Mouse (Mus musculus): ENCODE results near the gene Lap3. TPM values are rescaled to one million over a fixed set of nuclear protein-coding genes. Genes with fewer than 3 reads are reported as not detected.

The Lap3 gene
- polyA plus RNA-seq, 1 experiment = 65.3 TPM

DNA sequence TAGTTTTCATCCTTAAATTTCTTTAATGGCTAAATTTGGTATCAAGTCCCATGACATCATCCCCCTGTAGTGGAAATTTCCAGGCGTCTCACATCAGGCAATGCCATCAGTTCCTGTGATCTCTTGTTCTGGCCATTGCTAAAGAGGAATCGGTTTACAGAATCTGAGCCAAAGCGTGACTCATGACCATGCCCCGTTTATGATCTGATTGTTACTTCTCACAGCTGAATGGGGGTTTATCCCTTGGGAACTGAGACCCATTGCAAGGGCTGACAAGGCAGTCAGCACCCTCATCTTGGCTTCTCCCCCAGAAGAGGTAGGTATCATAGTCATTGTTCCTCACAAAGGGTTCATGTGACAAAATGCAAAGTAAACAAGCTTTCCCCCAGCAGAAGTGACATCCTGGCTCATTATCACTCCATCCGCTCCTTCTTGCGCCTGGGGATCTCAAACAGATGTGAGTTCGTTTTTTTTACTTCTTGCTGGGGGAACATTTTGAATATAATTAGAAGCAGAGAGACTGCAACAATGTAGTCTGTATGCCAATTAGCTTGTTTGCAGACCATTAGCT is 20.2 kb upstream of the Lap3 start:
- no peak overlapping the region for H3K4me3 ChIP-seq (replicated peaks; ENCODE audit: control insufficient read depth, low read depth, low read length)
- H3K27ac ChIP-seq (ENCODE audit: control insufficient read depth, insufficient read depth, low read depth, low read length, poor library complexity) = no peak overlapping the region
- H3K4me1 ChIP-seq (ENCODE audit: control insufficient read depth, insufficient read depth, low read length) = no peaks in the 10 kb centered on the region
- no peak for TF ChIP-seq POLR2A (IDR thresholded peaks at IDR 0.05; ENCODE audit: borderline replicate concordance, control insufficient read depth, low read depth, low read length)
- no peak for TF ChIP-seq CTCF (IDR thresholded peaks at IDR 0.05; ENCODE audit: control insufficient read depth, insufficient read depth, low read length)
- 32% methylated on average over 7 of the region's 7 CpGs for WGBS

DNA sequence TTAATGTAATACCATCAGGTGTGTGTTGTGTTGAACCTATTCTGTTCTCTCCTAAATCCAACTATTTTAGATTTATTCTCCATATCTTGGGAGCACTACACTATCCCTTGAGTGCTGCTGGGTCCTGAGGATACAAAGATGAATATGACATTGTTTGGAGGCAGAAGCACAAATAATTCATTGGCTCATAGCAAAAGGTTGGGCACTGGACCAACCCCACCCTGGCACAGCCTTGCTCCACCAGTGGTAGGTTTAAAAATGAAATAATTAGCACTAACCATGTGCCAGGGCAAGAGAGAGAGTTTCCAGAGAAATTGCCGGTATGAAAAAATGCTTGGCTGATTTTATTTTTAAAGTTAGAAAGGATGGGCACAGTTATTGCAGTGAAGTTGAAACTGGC is 19.7 kb upstream of the Lap3 start:
- H3K27ac ChIP-seq (ENCODE audit: control insufficient read depth, insufficient read depth, low read depth, low read length, poor library complexity) = no peak overlapping the region
- H3K4me3 ChIP-seq (replicated peaks; ENCODE audit: control insufficient read depth, low read depth, low read length) = no peak overlapping the region
- WGBS = 70% methylated on average over 1 of the region's 1 CpGs
- H3K4me1 ChIP-seq (ENCODE audit: control insufficient read depth, insufficient read depth, low read length) = no peaks in the 10 kb centered on the region
- no peak for TF ChIP-seq POLR2A (IDR thresholded peaks at IDR 0.05; ENCODE audit: borderline replicate concordance, control insufficient read depth, low read depth, low read length)
- TF ChIP-seq CTCF (IDR thresholded peaks at IDR 0.05; ENCODE audit: control insufficient read depth, insufficient read depth, low read length) = no peak

DNA sequence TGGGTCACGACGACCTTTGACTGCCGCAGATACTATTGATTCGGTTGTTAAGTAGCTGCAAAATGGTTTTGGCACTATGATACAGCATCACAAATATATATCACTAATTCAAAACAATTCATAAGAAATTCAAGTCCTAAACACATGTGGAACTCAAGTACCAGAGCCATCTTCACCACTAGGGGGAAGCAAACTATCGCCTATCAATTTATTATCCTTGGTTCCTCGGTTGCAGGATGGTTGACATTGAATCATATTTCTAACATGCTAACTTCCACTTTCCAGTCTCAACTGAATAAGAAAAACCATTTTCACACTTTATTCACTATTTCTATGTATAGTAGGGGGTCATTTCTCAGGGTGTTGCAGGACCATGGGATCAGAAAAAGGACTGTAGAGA is 19.0 kb upstream of the Lap3 start:
- no peak overlapping the region for H3K27ac ChIP-seq (ENCODE audit: control insufficient read depth, insufficient read depth, low read depth, low read length, poor library complexity)
- no peak overlapping the region for H3K4me3 ChIP-seq (replicated peaks; ENCODE audit: control insufficient read depth, low read depth, low read length)
- WGBS = 30% methylated on average over 6 of the region's 6 CpGs
- H3K4me1 ChIP-seq (ENCODE audit: control insufficient read depth, insufficient read depth, low read length) = no peaks in the 10 kb centered on the region
- TF ChIP-seq POLR2A (IDR thresholded peaks at IDR 0.05; ENCODE audit: borderline replicate concordance, control insufficient read depth, low read depth, low read length) = no peak
- TF ChIP-seq CTCF (IDR thresholded peaks at IDR 0.05; ENCODE audit: control insufficient read depth, insufficient read depth, low read length) = peak; percentile 35

DNA sequence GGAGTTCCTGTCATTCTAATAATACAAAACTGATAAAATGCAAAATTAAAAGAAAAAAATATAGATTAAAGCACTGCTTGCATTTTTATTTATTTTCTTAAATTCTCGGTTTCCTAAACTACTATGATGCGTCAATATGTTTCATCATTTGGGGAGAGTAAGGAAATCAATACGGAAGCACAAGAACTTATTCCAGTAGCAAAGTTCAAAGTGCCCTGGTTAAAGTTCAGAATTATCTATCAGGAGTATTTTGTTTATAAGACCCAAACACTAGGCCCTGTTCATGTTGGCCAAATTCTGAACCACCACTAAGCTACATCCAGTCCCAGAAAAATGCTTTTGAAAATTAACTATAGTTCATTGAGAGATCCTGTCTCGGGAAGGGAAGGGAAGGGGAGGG is 18.4 kb upstream of the Lap3 start:
- TF ChIP-seq CTCF (IDR thresholded peaks at IDR 0.05; ENCODE audit: control insufficient read depth, insufficient read depth, low read length) = no peak
- no peak for TF ChIP-seq POLR2A (IDR thresholded peaks at IDR 0.05; ENCODE audit: borderline replicate concordance, control insufficient read depth, low read depth, low read length)
- no peak overlapping the region for H3K4me3 ChIP-seq (replicated peaks; ENCODE audit: control insufficient read depth, low read depth, low read length)
- 75% methylated on average over 3 of the region's 4 CpGs for WGBS
- H3K27ac ChIP-seq (ENCODE audit: control insufficient read depth, insufficient read depth, low read depth, low read length, poor library complexity) = no peak overlapping the region
- H3K4me1 ChIP-seq (ENCODE audit: control insufficient read depth, insufficient read depth, low read length) = no peaks in the 10 kb centered on the region

DNA sequence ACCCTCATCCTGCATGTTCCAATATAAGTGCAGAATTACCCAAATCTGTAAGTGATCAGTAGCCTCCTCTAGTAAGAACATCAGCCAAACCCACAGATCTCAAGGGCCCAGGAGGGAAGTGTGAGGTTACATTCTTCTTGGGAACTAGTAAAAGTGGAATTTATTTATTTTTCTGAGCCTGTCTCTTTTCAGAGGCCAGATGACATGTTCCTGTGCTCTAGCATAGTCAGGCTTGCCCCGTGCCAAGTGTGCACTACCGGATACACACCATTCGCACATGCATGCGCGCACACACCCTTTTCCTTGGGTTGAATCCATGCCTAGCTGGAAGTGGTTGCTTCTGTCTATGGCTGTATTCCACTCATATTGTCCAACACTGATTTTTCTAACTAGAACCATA is 17.4 kb upstream of the Lap3 start:
- Histone ChIP-seq H3K4me1 (ENCODE audit: control insufficient read depth, insufficient read depth, low read length) (no peaks in the 10 kb centered on the region), H3K27ac (ENCODE audit: control insufficient read depth, insufficient read depth, low read depth, low read length, poor library complexity) (no peak overlapping the region), H3K4me3 (replicated peaks; ENCODE audit: control insufficient read depth, low read depth, low read length) (no peak overlapping the region)
- TF ChIP-seq POLR2A (IDR thresholded peaks at IDR 0.05; ENCODE audit: borderline replicate concordance, control insufficient read depth, low read depth, low read length) (no peak), CTCF (IDR thresholded peaks at IDR 0.05; ENCODE audit: control insufficient read depth, insufficient read depth, low read length) (no peak)
- 80% methylated on average over 5 of the region's 5 CpGs for WGBS

DNA sequence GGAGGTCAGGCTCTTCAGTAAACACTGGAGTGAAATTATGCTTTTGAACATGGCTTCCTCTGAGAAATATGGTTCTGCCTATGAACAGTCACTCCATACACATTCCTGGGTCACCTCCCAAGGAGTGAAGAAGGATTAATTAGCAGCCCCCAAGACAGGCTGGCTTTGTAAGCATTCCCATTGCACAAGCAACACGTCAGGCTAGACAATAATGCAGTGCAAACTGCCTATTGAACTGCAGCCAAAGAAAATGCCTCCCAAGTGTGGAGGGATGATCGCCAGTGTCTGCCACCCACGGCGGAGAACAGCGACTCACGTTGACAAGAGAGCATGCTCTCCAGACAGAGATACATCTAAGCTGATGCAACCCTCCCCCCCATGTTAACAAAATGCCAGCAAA is 16.9 kb upstream of the Lap3 start:
- TF ChIP-seq CTCF (IDR thresholded peaks at IDR 0.05; ENCODE audit: control insufficient read depth, insufficient read depth, low read length) = no peak
- TF ChIP-seq POLR2A (IDR thresholded peaks at IDR 0.05; ENCODE audit: borderline replicate concordance, control insufficient read depth, low read depth, low read length) = no peak
- WGBS = 70% methylated on average over 6 of the region's 6 CpGs
- no peak overlapping the region for H3K27ac ChIP-seq (ENCODE audit: control insufficient read depth, insufficient read depth, low read depth, low read length, poor library complexity)
- no peaks in the 10 kb centered on the region for H3K4me1 ChIP-seq (ENCODE audit: control insufficient read depth, insufficient read depth, low read length)
- no peak overlapping the region for H3K4me3 ChIP-seq (replicated peaks; ENCODE audit: control insufficient read depth, low read depth, low read length)

DNA sequence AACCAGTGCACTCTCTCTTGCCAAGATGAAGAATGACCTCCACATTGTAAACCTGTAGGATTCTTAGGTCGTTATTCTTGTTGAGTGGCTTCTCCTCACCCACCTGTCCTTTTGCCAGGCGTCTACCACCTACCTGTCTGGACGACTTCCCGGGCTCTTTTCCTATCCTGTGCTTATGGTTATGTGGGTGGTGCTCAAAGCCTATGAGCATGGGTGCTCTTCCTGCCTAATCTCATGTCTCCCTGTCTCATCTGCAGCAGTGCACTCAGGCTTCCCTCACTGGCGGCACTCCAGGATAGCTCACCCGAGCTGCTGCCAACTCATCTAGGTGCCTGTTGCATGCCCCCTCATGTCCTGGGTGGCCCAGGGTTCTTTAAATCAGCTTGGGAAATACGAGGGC is 15.6 kb upstream of the Lap3 start:
- H3K4me1 ChIP-seq (ENCODE audit: control insufficient read depth, insufficient read depth, low read length) = no peaks in the 10 kb centered on the region
- no peak overlapping the region for H3K27ac ChIP-seq (ENCODE audit: control insufficient read depth, insufficient read depth, low read depth, low read length, poor library complexity)
- 70% methylated on average over 7 of the region's 7 CpGs for WGBS
- TF ChIP-seq POLR2A (IDR thresholded peaks at IDR 0.05; ENCODE audit: borderline replicate concordance, control insufficient read depth, low read depth, low read length) (no peak), CTCF (IDR thresholded peaks at IDR 0.05; ENCODE audit: control insufficient read depth, insufficient read depth, low read length) (no peak)
- H3K4me3 ChIP-seq (replicated peaks; ENCODE audit: control insufficient read depth, low read depth, low read length) = no peak overlapping the region

DNA sequence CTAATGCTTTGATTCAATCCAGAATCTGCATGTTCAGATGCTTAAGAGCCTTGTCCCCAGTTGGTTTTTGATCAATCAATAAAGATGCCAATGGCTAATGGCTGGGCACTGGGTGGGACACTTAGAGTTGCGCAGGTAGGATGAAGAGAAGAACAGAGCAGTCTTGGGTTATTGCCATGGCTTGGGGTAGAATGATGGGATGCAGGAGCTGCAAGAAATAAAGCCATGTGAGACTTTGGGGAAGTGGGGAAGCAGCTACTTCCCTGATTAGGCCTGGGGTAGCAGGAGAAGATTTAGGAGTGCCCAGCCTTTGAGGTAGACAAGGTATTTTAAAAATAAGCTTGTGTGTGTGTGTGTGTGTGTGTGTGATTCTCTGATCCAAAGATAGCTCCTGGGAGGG is 13.1 kb upstream of the Lap3 start:
- TF ChIP-seq CTCF (IDR thresholded peaks at IDR 0.05; ENCODE audit: control insufficient read depth, insufficient read depth, low read length) = no peak
- TF ChIP-seq POLR2A (IDR thresholded peaks at IDR 0.05; ENCODE audit: borderline replicate concordance, control insufficient read depth, low read depth, low read length) = no peak
- WGBS = 97% methylated on average over 1 of the region's 1 CpGs
- no peak overlapping the region for H3K4me3 ChIP-seq (replicated peaks; ENCODE audit: control insufficient read depth, low read depth, low read length)
- no peaks in the 10 kb centered on the region for H3K4me1 ChIP-seq (ENCODE audit: control insufficient read depth, insufficient read depth, low read length)
- no peak overlapping the region for H3K27ac ChIP-seq (ENCODE audit: control insufficient read depth, insufficient read depth, low read depth, low read length, poor library complexity)

DNA sequence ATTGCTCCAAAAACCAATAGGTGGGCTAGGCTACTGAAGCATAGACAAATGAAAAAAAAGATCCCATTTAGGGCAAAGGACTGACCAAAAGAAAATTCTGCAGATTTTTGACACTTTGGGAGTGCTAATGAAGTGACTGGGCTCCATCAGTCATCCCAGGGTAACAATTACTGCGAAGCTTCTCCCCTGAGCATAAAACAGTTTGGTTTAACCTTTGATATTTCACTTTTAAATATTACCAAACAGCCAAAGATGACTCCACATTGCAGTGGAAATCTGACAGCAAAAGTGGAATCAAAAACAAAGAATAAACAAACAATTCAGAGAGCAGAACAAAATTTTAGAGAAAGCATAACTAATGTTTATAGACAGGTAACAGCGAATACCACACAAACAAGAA is 12.0 kb upstream of the Lap3 start:
- 84% methylated on average over 2 of the region's 2 CpGs for WGBS
- H3K4me1 ChIP-seq (ENCODE audit: control insufficient read depth, insufficient read depth, low read length) = no peaks in the 10 kb centered on the region
- no peak overlapping the region for H3K27ac ChIP-seq (ENCODE audit: control insufficient read depth, insufficient read depth, low read depth, low read length, poor library complexity)
- H3K4me3 ChIP-seq (replicated peaks; ENCODE audit: control insufficient read depth, low read depth, low read length) = no peak overlapping the region
- TF ChIP-seq POLR2A (IDR thresholded peaks at IDR 0.05; ENCODE audit: borderline replicate concordance, control insufficient read depth, low read depth, low read length) = no peak
- no peak for TF ChIP-seq CTCF (IDR thresholded peaks at IDR 0.05; ENCODE audit: control insufficient read depth, insufficient read depth, low read length)

Measured in bone marrow, adult 2 months (tissue).